Mouse (Mus musculus): Measurements from ENCODE around the gene B4gat1.
"Not testable (repeated sequence)": the region's sequence is repeated elsewhere in the genome, so short reads cannot be mapped to it uniquely, and the experiment has no call there.

DNA sequence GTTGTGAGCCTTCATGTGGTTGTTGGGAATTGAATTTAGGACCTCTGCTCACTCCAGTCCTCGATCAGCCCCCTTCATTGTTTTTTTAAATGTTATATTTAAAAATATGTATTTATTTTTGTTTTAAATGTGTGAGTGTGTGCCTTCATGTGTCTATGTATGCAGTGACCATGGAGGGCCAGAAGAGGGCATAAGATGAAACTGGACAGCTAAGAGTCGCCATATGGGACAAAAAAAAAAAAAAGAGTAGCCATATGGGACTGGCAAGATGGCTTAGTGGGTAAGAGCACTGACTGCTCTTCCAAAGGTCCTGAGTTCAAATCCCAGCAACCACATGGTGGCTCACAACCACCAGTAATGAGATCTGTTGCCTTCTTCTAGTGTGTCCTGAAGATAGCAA, 35.0 kb upstream of the B4gat1 start:
- not testable (repeated sequence) for TF ChIP-seq CTCF (IDR thresholded peaks at IDR 0.05; ENCODE audit: control insufficient read depth, insufficient read depth, low read length); POLR2A (IDR thresholded peaks at IDR 0.05; ENCODE audit: borderline replicate concordance, control insufficient read depth, low read depth, low read length)
